Mouse (Mus musculus): Measurements from ENCODE around the gene Alg14. TPM values are rescaled to one million over a fixed set of nuclear protein-coding genes. Genes with fewer than 3 reads are reported as not detected.

Alg14 gene
- polyA plus RNA-seq, 1 experiment: 14.5 TPM

DNA sequence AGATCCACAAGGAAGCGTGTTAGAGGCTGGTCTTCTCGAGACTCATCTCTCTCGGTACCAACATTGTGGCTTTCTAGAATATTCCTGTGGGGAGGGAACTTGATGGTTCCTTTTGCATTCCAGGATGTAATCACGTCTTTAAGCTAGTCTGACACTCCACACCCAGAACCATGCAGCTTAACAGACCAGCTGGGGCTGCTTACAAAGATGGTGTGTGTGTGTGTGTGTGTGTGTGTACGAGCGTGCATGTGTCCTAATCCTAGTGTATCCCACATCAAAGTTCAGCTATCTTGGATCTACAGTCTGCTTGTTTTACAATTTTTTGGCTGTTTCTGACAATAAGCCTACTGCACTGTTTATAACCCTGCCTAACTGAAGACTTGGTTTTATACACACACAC is 105.4 kb downstream of the Alg14 start:
- H3K36me3 ChIP-seq (ENCODE audit: control insufficient read depth, insufficient read depth, low read length): no peaks in the 10 kb centered on the region
- no peaks in the 10 kb centered on the region for H3K27me3 ChIP-seq (ENCODE audit: control insufficient read depth, insufficient read depth, low read length)
- H3K4me1 ChIP-seq (replicated peaks; ENCODE audit: control insufficient read depth, insufficient read depth, low read length): no peaks in the 10 kb centered on the region
- TF ChIP-seq CTCF (IDR thresholded peaks at IDR 0.05; ENCODE audit: borderline replicate concordance, control insufficient read depth, extremely low read depth, insufficient read depth, low read length, poor library complexity) (no peak), POLR2A (IDR thresholded peaks at IDR 0.05; ENCODE audit: control insufficient read depth, extremely low read depth, insufficient read depth, low read length, poor library complexity) (no peak)
- no peak overlapping the region for H3K27ac ChIP-seq (ENCODE audit: control insufficient read depth, insufficient read depth, low read length)
- DNase-seq: no peak
- H3K4me3 ChIP-seq (ENCODE audit: control insufficient read depth, insufficient read depth, low read length): no peak overlapping the region
- 82% methylated on average over 6 of the region's 6 CpGs for WGBS

DNA sequence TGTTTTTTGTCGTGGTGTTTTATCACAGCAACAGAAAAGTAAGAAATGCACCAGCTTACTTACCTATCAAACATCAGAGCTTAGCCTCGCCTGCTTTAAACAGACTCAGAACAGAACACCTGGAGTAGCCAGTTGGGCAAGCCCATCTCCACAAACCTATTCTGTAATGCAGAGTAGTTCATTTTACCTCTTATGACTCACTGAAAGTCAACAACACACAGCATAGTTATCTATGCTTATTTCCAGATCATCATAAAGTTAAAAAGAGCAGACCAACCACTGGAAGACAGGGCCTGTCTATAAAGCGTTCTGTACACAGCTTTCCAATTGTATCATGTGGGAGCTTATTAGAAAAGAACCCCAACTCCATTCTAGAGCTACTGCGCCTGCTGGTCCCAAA is 109.8 kb downstream of the Alg14 start:
- H3K4me3 ChIP-seq (ENCODE audit: control insufficient read depth, insufficient read depth, low read length): no peak overlapping the region
- 93% methylated on average over 4 of the region's 4 CpGs for WGBS

DNA sequence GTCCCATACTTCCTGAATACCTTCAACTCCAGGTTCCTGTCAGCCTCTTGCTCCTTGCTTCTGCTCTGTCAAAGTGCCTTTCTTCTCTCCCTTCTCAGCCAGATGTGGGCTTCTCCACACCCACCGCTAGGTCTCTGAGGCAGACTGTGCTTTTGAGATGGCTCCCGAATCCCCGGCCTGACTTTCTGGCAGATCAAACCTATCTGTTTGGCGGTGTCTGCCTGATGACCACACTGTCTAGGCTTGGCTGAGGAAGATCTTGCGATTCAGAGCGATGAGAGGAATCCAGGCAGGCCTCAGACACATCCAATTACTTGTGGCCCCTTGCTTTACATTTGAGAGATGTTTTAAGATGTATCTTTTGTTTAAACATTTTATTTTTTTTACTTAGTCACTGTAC is 110.5 kb downstream of the Alg14 start:
- H3K4me3 ChIP-seq (ENCODE audit: control insufficient read depth, insufficient read depth, low read length): no peak overlapping the region
- WGBS: 93% methylated on average over 6 of the region's 6 CpGs

More for the DNA sequence above, 109.8 kb downstream of the Alg14 start:
- no peaks in the 10 kb centered on the region for H3K27me3 ChIP-seq (ENCODE audit: control insufficient read depth, insufficient read depth, low read length)
- no peaks in the 10 kb centered on the region for H3K36me3 ChIP-seq (ENCODE audit: control insufficient read depth, insufficient read depth, low read length)
- no peak overlapping the region for H3K27ac ChIP-seq (ENCODE audit: control insufficient read depth, insufficient read depth, low read length)
- TF ChIP-seq POLR2A (IDR thresholded peaks at IDR 0.05; ENCODE audit: control insufficient read depth, extremely low read depth, insufficient read depth, low read length, poor library complexity): no peak
- TF ChIP-seq CTCF (IDR thresholded peaks at IDR 0.05; ENCODE audit: borderline replicate concordance, control insufficient read depth, extremely low read depth, insufficient read depth, low read length, poor library complexity): no peak
- no peaks in the 10 kb centered on the region for H3K4me1 ChIP-seq (replicated peaks; ENCODE audit: control insufficient read depth, insufficient read depth, low read length)
- DNase-seq: no peak

DNA sequence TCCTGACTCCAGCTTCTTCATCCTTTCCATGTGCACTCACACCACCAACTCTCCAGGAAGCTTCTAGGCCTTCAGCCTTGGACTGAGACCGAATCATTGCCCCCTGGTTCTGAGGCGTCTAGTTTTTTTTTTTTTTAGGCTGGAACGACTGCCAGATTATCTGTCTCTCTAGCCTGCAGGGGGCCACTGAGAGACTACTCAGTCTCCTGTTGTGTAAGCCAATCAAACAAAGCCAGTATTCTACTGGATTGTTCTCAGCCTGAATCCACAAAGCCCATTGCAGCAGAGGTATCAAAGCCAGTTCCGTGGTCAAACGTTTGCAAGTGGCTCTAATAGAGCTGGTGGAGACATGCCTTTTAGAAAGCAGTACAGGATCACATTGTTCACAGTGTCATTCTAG is 111.9 kb downstream of the Alg14 start:
- H3K36me3 ChIP-seq (ENCODE audit: control insufficient read depth, insufficient read depth, low read length): no peaks in the 10 kb centered on the region
- WGBS: 62% methylated on average over 5 of the region's 5 CpGs
- no peak for DNase-seq
- no peaks in the 10 kb centered on the region for H3K27me3 ChIP-seq (ENCODE audit: control insufficient read depth, insufficient read depth, low read length)
- no peaks in the 10 kb centered on the region for H3K4me1 ChIP-seq (replicated peaks; ENCODE audit: control insufficient read depth, insufficient read depth, low read length)
- no peak overlapping the region for H3K4me3 ChIP-seq (ENCODE audit: control insufficient read depth, insufficient read depth, low read length)
- H3K27ac ChIP-seq (ENCODE audit: control insufficient read depth, insufficient read depth, low read length): no peak overlapping the region
- TF ChIP-seq CTCF (IDR thresholded peaks at IDR 0.05; ENCODE audit: borderline replicate concordance, control insufficient read depth, extremely low read depth, insufficient read depth, low read length, poor library complexity): no peak
- TF ChIP-seq POLR2A (IDR thresholded peaks at IDR 0.05; ENCODE audit: control insufficient read depth, extremely low read depth, insufficient read depth, low read length, poor library complexity): no peak

More for the DNA sequence above, 110.5 kb downstream of the Alg14 start:
- Histone ChIP-seq H3K4me1 (replicated peaks; ENCODE audit: control insufficient read depth, insufficient read depth, low read length) (no peaks in the 10 kb centered on the region), H3K27me3 (ENCODE audit: control insufficient read depth, insufficient read depth, low read length) (no peaks in the 10 kb centered on the region), H3K27ac (ENCODE audit: control insufficient read depth, insufficient read depth, low read length) (no peak overlapping the region), H3K36me3 (ENCODE audit: control insufficient read depth, insufficient read depth, low read length) (no peaks in the 10 kb centered on the region)
- TF ChIP-seq POLR2A (IDR thresholded peaks at IDR 0.05; ENCODE audit: control insufficient read depth, extremely low read depth, insufficient read depth, low read length, poor library complexity) (no peak), CTCF (IDR thresholded peaks at IDR 0.05; ENCODE audit: borderline replicate concordance, control insufficient read depth, extremely low read depth, insufficient read depth, low read length, poor library complexity) (no peak)
- DNase-seq: no peak

DNA sequence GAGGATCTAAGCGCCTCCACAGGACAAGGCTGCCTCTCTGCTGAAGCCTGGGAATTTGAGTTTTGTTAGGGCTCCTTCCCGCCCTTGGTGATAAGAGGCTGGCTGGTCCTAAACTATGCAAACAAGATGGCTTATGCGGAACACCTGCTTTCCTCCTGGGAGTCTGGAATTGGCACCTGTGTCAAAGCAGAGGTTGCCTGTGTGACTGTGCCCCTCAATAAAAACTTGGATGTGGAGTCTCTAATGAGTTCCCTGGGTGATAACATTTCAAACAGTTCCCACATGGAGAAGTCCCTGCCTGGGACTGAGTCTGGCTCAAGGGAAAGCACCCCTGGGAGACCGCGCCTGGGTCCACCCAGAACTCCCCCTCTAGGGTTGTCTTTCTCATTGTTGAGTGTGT is 113.5 kb downstream of the Alg14 start:
- Histone ChIP-seq H3K27ac (ENCODE audit: control insufficient read depth, insufficient read depth, low read length) (no peak overlapping the region), H3K27me3 (ENCODE audit: control insufficient read depth, insufficient read depth, low read length) (no peaks in the 10 kb centered on the region), H3K36me3 (ENCODE audit: control insufficient read depth, insufficient read depth, low read length) (no peaks in the 10 kb centered on the region), H3K4me1 (replicated peaks; ENCODE audit: control insufficient read depth, insufficient read depth, low read length) (no peaks in the 10 kb centered on the region), H3K4me3 (ENCODE audit: control insufficient read depth, insufficient read depth, low read length) (no peak overlapping the region)
- no peak for DNase-seq
- TF ChIP-seq CTCF (IDR thresholded peaks at IDR 0.05; ENCODE audit: borderline replicate concordance, control insufficient read depth, extremely low read depth, insufficient read depth, low read length, poor library complexity): no peak
- TF ChIP-seq POLR2A (IDR thresholded peaks at IDR 0.05; ENCODE audit: control insufficient read depth, extremely low read depth, insufficient read depth, low read length, poor library complexity): no peak
- 98% methylated on average over 5 of the region's 5 CpGs for WGBS

DNA sequence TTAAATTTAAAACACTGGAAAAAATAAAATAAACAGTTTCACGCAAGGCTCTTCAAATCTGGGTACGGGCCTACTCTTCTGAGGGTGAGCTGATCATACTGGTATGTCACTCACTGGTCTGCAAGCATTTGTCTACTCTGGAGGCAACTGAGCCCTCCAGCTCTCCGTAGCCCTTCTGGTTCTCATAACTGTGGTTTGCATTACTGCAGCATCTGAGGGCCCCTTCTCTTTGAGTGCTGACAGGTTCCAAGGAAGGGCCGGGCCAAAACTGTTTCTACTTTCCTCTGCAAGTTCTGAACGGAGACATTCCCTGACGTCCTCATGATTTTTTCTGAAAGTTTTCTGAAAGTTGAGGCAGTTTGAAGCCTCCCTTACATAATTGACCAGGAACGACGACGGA is 115.8 kb downstream of the Alg14 start:
- 92% methylated on average over 9 of the region's 9 CpGs for WGBS
- Histone ChIP-seq H3K27ac (ENCODE audit: control insufficient read depth, insufficient read depth, low read length) (no peak overlapping the region), H3K4me3 (ENCODE audit: control insufficient read depth, insufficient read depth, low read length) (no peak overlapping the region), H3K4me1 (replicated peaks; ENCODE audit: control insufficient read depth, insufficient read depth, low read length) (no peaks in the 10 kb centered on the region), H3K36me3 (ENCODE audit: control insufficient read depth, insufficient read depth, low read length) (no peaks in the 10 kb centered on the region), H3K27me3 (ENCODE audit: control insufficient read depth, insufficient read depth, low read length) (no peaks in the 10 kb centered on the region)
- TF ChIP-seq POLR2A (IDR thresholded peaks at IDR 0.05; ENCODE audit: control insufficient read depth, extremely low read depth, insufficient read depth, low read length, poor library complexity) (no peak), CTCF (IDR thresholded peaks at IDR 0.05; ENCODE audit: borderline replicate concordance, control insufficient read depth, extremely low read depth, insufficient read depth, low read length, poor library complexity) (no peak)
- DNase-seq: no peak

DNA sequence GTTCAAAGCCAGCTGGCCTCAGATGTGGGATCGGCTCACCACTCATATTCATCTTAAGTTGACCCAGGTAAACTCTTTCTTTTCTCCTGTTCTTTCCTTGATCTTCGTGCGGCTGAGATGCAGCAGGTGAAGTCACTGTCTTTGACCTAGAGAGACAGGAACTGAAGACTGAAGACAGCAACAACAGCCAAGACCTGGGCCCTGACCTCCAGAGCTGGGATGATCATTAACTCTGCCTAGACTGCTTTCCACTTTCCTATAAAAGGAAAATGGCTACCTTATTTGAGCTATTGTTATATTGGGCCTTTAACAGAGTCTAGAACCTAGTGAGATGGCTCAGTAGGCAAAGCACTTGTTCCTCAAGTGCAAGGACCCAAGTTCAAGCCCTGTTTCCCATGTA is 116.8 kb downstream of the Alg14 start:
- DNase-seq: no peak
- no peaks in the 10 kb centered on the region for H3K4me1 ChIP-seq (replicated peaks; ENCODE audit: control insufficient read depth, insufficient read depth, low read length)
- no peak overlapping the region for H3K27ac ChIP-seq (ENCODE audit: control insufficient read depth, insufficient read depth, low read length)
- H3K27me3 ChIP-seq (ENCODE audit: control insufficient read depth, insufficient read depth, low read length): no peaks in the 10 kb centered on the region
- TF ChIP-seq POLR2A (IDR thresholded peaks at IDR 0.05; ENCODE audit: control insufficient read depth, extremely low read depth, insufficient read depth, low read length, poor library complexity) (no peak), CTCF (IDR thresholded peaks at IDR 0.05; ENCODE audit: borderline replicate concordance, control insufficient read depth, extremely low read depth, insufficient read depth, low read length, poor library complexity) (no peak)
- WGBS: 63% methylated on average over 3 of the region's 3 CpGs
- no peaks in the 10 kb centered on the region for H3K36me3 ChIP-seq (ENCODE audit: control insufficient read depth, insufficient read depth, low read length)
- no peak overlapping the region for H3K4me3 ChIP-seq (ENCODE audit: control insufficient read depth, insufficient read depth, low read length)
